Mouse (Mus musculus) cortical plate, adult 2 months (tissue): Measurements from ENCODE around the gene Ttll12. TPM values are rescaled to one million over a fixed set of nuclear protein-coding genes. Genes with fewer than 3 reads are reported as not detected.
A peak's percentile ranks its signal among the peaks of the same experiment; 100 is the strongest.

Experiments used
- H3K27ac ChIP-seq: fragments of 200-500 bp; 2 replicates; pipeline ENCODE4 v1.5.1; 2012; ENCODE audit warnings: low read length, control low read depth, inconsistent platforms; ENCODE audit not compliant: insufficient read depth
- H3K4me1 ChIP-seq: fragments of 200-500 bp; 2 replicates; pipeline ENCODE4 v1.6.1; 2011; ENCODE audit warnings: low read length; ENCODE audit not compliant: control insufficient read depth, insufficient read depth
- H3K4me3 ChIP-seq: fragments of 200-500 bp; 2 replicates; pipeline ENCODE4 v1.5.1; 2011; ENCODE audit warnings: mild to moderate bottlenecking, low read length, control low read depth; ENCODE audit not compliant: insufficient read depth
- CTCF ChIP-seq: fragments of 200-500 bp; IDR thresholded peaks from 2 replicates; pipeline ENCODE4 v1.5.1; 2011; ENCODE audit warnings: mild to moderate bottlenecking, control low read depth, low read length; ENCODE audit not compliant: insufficient read depth; ENCODE audit errors: extremely low read depth
- POLR2A ChIP-seq: fragments of 200-500 bp; IDR thresholded peaks from 2 replicates; pipeline ENCODE4 v1.6.1; 2011; ENCODE audit warnings: mild to moderate bottlenecking, low read length, control low read depth; ENCODE audit not compliant: insufficient read depth; ENCODE audit errors: extremely low read depth
- polyA plus RNA-seq: library from polyadenylated mRNA; depleted of rRNA; stranded (reverse); fragments of >200 nt; gene quantifications from 2 replicates; pipeline ENCODE4 v1.2.3, GENCODE M21; 2012

Gene Ttll12
- polyA plus RNA-seq, 1 experiment, result 13.5 TPM

- Histone ChIP-seq H3K4me1 (no peaks in the 10 kb centered on the region), H3K4me3 (peak overlapping the region; percentile 20), H3K27ac (no peak overlapping the region)
- TF ChIP-seq POLR2A (no peak), CTCF (no peak)
Observed at GRCm38 (mm10) chr15:83563857-83564651, 30.9 kb downstream of the Ttll12 start.

GRCm38 (mm10) chr15:83563327-83563856, 31.6 kb downstream of the Ttll12 start, which contains the start of the genes Tspo and Mcat:
TSS of gene Tspo (plus strand) at chr15:83563592.
TSS of gene Mcat (minus strand) at chr15:83563787.
- Histone ChIP-seq H3K4me3 (peak within 1 kb of the TSS; percentile 20), H3K27ac (no peak within 1 kb of the TSS), H3K4me1 (no peaks in the 10 kb centered on the region)
- TF ChIP-seq CTCF (no peak), POLR2A (no peak)

DNA sequence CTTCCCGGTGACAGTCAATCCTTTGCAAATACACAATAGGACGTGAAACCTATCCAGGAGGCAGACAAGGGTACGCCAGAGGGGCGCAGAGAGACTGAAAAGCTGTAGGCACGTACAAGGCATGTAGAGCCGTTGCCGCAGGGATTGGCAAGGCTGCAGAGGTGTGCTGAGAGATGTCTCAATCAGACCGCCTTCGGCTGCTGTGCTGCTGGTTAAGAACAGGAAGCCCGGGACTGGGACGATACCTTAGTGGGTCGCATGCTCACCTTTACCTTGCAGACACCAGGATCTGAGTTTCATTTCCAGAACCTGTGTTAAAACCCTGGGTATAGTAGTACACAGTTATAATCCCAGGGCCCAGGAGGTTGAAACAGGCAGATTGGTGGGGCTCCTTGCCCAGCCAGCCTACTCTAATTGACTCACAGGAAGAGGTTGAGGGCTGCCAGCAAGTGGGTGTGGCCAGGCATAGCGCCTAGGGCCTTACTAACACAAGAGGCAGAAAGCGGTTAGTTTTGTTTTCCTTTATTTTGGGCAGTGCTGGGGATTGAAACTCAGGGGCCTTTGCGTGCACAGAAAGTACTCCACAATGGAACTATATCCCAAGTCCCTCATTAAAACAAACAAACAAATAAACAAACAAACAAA, 32.2 kb downstream of the Ttll12 start:
- TF ChIP-seq POLR2A, result no peak
- no peak for TF ChIP-seq CTCF
- no peak overlapping the region for H3K4me3 ChIP-seq
- H3K27ac ChIP-seq, result no peak overlapping the region
- H3K4me1 ChIP-seq, result no peaks in the 10 kb centered on the region

GRCm38 (mm10) chr15:83560941-83561477, 33.9 kb downstream of the Ttll12 start:
- Histone ChIP-seq H3K27ac (no peak overlapping the region), H3K4me3 (no peak overlapping the region), H3K4me1 (no peaks in the 10 kb centered on the region)
- TF ChIP-seq CTCF (no peak), POLR2A (no peak)

- Histone ChIP-seq H3K27ac (peak overlapping the region; percentile 50; the same call in 1 of the 2 replicates), H3K4me1 (peaks cover 2% of the 10 kb centered on the region; the same call in 1 of the 2 replicates), H3K4me3 (peak overlapping the region; percentile 26)
- TF ChIP-seq CTCF, result no peak
- peak; percentile 89 for TF ChIP-seq POLR2A
Observed at GRCm38 (mm10) chr15:83555161-83555974, 39.6 kb downstream of the Ttll12 start.

- TF ChIP-seq CTCF (no peak), POLR2A (no peak)
- H3K4me3 ChIP-seq, result no peak overlapping the region
- H3K4me1 ChIP-seq, result peaks cover 2% of the 10 kb centered on the region; the same call in 1 of the 2 replicates
- H3K27ac ChIP-seq, result no peak overlapping the region
Observed at GRCm38 (mm10) chr15:83553831-83554230, 41.1 kb downstream of the Ttll12 start.

GRCm38 (mm10) chr15:83550137-83550536, 44.8 kb downstream of the Ttll12 start:
- Histone ChIP-seq H3K4me1 (peaks cover 2% of the 10 kb centered on the region; the same call in 1 of the 2 replicates), H3K4me3 (no peak overlapping the region), H3K27ac (no peak overlapping the region)
- TF ChIP-seq POLR2A (no peak), CTCF (no peak)

- no peaks in the 10 kb centered on the region for H3K4me1 ChIP-seq
- H3K27ac ChIP-seq, result no peak overlapping the region
- no peak overlapping the region for H3K4me3 ChIP-seq
- no peak for TF ChIP-seq POLR2A
- no peak for TF ChIP-seq CTCF
Observed at GRCm38 (mm10) chr15:83547144-83547543, 47.8 kb downstream of the Ttll12 start.

DNA sequence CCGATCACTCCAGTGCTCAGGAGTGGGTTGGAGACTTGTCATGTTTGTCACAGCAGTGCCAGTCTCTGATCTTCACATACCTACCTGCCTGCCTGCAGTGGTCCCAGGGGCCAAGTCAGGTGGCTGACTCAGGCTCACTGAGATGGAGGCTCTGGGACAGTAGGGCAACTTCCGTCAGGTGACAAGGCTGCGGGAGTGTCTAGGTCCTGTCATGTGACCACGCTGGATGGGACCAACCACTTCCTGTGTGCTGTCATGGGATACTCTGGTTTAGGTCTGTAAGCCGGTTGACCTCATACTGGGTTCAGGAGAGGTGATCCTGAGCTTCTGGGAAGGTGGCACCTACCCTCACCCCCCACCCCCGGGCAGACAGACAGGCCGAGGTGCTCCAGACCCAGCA, 48.9 kb downstream of the Ttll12 start:
- H3K4me1 ChIP-seq, result no peaks in the 10 kb centered on the region
- no peak for TF ChIP-seq POLR2A
- no peak for TF ChIP-seq CTCF

More for the DNA sequence above, 48.9 kb downstream of the Ttll12 start:
- Histone ChIP-seq H3K4me3 (no peak overlapping the region), H3K27ac (no peak overlapping the region)
